Mouse (Mus musculus) myocyte (in vitro differentiated cells): ENCODE data around the gene Nek9.

ENCODE experiments used
- CEBPB ChIP-seq: IDR thresholded peaks from 2 replicates; pipeline ENCODE4 v1.6.1; 2011; ENCODE audit warnings: mild to moderate bottlenecking, moderate library complexity; ENCODE audit not compliant: poor library complexity, insufficient read depth, severe bottlenecking
- E2F4 ChIP-seq: IDR thresholded peaks from one replicate; pipeline ENCODE4 v1.6.1; 2011; ENCODE audit warnings: mild to moderate bottlenecking, control low read depth, moderate library complexity; ENCODE audit not compliant: insufficient read depth
- MAX ChIP-seq: IDR thresholded peaks from one replicate; pipeline ENCODE4 v1.6.1; 2011; ENCODE audit warnings: low read depth, mild to moderate bottlenecking, control low read depth
- MYOD1 ChIP-seq, 3 experiments: IDR thresholded peaks; one replicate each; pipeline ENCODE4 v1.6.1; 2011; ENCODE audit warnings: control low read depth in 2 of 3, low read depth in 2 of 3, mild to moderate bottlenecking in 2 of 3, moderate library complexity in 1 of 3; ENCODE audit not compliant: insufficient read length in 2 of 3, control insufficient read depth in 1 of 3
- POLR2A ChIP-seq: IDR thresholded peaks from one replicate; pipeline ENCODE4 v1.6.1; 2011; ENCODE audit warnings: low read depth, mild to moderate bottlenecking, control low read depth, moderate library complexity; ENCODE audit not compliant: insufficient read length
- POLR2AphosphoS2 ChIP-seq: IDR thresholded peaks from one replicate; pipeline ENCODE4 v1.6.1; 2011; ENCODE audit warnings: low read depth, control low read depth; ENCODE audit not compliant: insufficient read length
- REST ChIP-seq: IDR thresholded peaks from one replicate; pipeline ENCODE4 v1.6.1; 2011; ENCODE audit warnings: mild to moderate bottlenecking, control low read depth, moderate library complexity; ENCODE audit not compliant: insufficient read depth, insufficient read length
- SRF ChIP-seq: IDR thresholded peaks from one replicate; pipeline ENCODE4 v1.6.1; 2011; ENCODE audit warnings: low read depth; ENCODE audit not compliant: control insufficient read depth, insufficient read length
- TCF12 ChIP-seq: IDR thresholded peaks from one replicate; pipeline ENCODE4 v1.6.1; 2011; ENCODE audit warnings: mild to moderate bottlenecking, control low read depth; ENCODE audit not compliant: poor library complexity, insufficient read depth, severe bottlenecking
- USF1 ChIP-seq: IDR thresholded peaks from one replicate; pipeline ENCODE4 v1.6.1; 2011; ENCODE audit warnings: low read depth, mild to moderate bottlenecking, control low read depth, moderate library complexity

- no peak for TF ChIP-seq TCF12
- no peak for TF ChIP-seq USF1
- TF ChIP-seq CEBPB = no peak
- TF ChIP-seq MAX = no peak
- TF ChIP-seq POLR2A = no peak
- no peak for TF ChIP-seq POLR2AphosphoS2
- no peak for TF ChIP-seq MYOD1 (IDR thresholded peaks at IDR 0.05; ENCODE audit: control insufficient read depth in 1 of 3, insufficient read length in 2 of 3, low read depth in 2 of 3)
- TF ChIP-seq SRF = no peak
- TF ChIP-seq E2F4 = no peak
- no peak for TF ChIP-seq REST
Measured at GRCm38 (mm10) chr12:85368441-85369063, 29.4 kb upstream of the Nek9 start.
